Comparison of ENCODE assay signal across 9 mouse cellular contexts in the genomic region with DNA sequence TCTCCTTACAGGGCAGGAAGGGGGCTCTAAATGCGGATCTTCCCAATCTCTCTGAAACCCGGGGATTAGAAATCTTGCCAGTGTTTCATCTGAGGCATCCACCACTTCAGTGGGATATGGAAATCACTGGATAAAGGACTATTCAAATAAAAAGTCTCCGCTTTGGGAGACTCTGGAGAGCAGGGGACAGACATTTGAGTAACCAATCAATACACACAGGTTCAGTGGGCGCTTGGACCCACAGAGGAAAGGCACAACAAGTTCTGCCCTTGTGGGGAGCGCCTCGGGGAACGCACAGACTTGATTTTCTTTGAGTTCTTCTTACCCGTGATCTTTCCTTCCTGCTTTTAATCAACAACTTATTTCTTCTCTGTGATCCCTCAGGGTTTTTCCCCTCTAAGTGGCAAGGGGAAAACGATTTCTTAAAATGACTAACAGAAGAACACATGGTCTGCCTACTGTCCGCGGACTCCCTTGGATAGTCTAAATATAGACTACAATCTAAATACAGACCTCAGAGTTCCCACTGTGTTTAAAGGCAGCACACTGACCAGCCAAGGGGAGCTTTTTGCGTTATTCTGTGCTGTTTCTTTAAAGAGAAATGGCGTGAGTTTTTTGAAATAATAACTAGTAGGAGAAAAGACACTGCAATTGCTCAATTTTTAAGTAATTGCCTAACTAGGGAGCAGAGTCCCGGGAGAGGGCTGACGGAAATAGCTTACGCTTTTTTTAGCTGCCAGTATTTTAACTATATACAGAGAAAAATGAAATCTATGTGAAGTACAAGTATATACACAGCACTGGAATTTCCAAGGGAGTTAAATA. TPM values are rescaled to one million over a fixed set of nuclear protein-coding genes. Genes with fewer than 3 reads are reported as not detected.
A peak's percentile ranks its signal among the peaks of the same experiment; 100 is the strongest.
DNase-seq lines count a peak whose midpoint lies in the region; ATAC-seq lines count a peak whose summit lies in the region.
"Had no signal": no experiment of that assay in that cellular context is flagged by ENCODE, and none has a peak within 500 bp of the region (broad histone marks: within the 10 kb centered on the region; RNA-seq: fewer than 3 reads in every experiment).

No protein-coding gene starts in this region.

- no peaks in the 10 kb centered on the region for H3K9me3 ChIP-seq in liver, embryonic 15.5 days (replicated peaks)

- H3K36me3 ChIP-seq in liver, embryonic 15.5 days (replicated peaks), result no peaks in the 10 kb centered on the region

- H3K9ac ChIP-seq in liver, embryonic 15.5 days, result no peak overlapping the region

- 0 out of 2 replicates have a peak overlapping the region, but pooled peaks have one; percentile 4 for H3K4me3 ChIP-seq in liver, embryonic 15.5 days (replicated peaks)

- H3K27me3 ChIP-seq in liver, embryonic 15.5 days, result peaks cover 42% of the 10 kb centered on the region

- H3K27ac ChIP-seq in liver, embryonic 15.5 days (replicated peaks), result peak overlapping the region; percentile 52; the same call in 1 of the 2 replicates

- WGBS in liver, embryonic 15.5 days (ENCODE audit: insufficient replicate concordance), result 40% methylated on average over 16 of the region's 16 CpGs

- DNase-seq in adrenal gland, postnatal 10 days, result peak; percentile 30
- no peak for DNase-seq in adrenal gland, adult 18-20 months (ENCODE audit: low spot score in 2 of 2)
- peak; percentile 20 for DNase-seq in 3T3-L1 (ENCODE audit: low read depth, low spot score)
- DNase-seq in heart, adult 9 months (ENCODE audit: low spot score in 2 of 2), result peak; percentile 35 to 46
- DNase-seq in MN1 (ENCODE audit: low spot score), result no peak
- DNase-seq in retina, postnatal 1 day, result no peak
- no peak for DNase-seq in frontal cortex, postnatal 25 days (ENCODE audit: low spot score in 2 of 2)
- DNase-seq: right cerebral cortex, postnatal 25 days had no signal

- H3K4me2 ChIP-seq in liver, embryonic 15.5 days, result peak overlapping the region; percentile 39

- no peak for ATAC-seq in liver, embryonic 15.5 days (ENCODE audit: insufficient read depth)

- H3K4me1 ChIP-seq in liver, embryonic 15.5 days (replicated peaks), result peaks cover 32% of the 10 kb centered on the region

RNA-seq across cellular contexts. Expression of gene Fam241a, which starts 18.0 kb away (rescaled TPM):
- total RNA-seq in adrenal gland, postnatal 10 days (2021), result 1 to 10 TPM; 7.0 to 8.2 TPM
- total RNA-seq in adrenal gland, adult 18-20 months (2021), result 1 to 10 TPM; 4.4 to 9.6 TPM
- polyA plus RNA-seq in liver, embryonic 15.5 days (2015; fragmentation: Nextera tagmentation; extraction: Ambion mirVana), result 43.0 and 45.5 TPM in 2 replicates

Comparison
In these comparisons a context has a peak if more than half of its experiments do, and no peak if none do; other contexts are left out.
1. DNase-seq: peak in adrenal gland, postnatal 10 days (single experiment), 3T3-L1 (single experiment) and heart, adult 9 months (2 of 2); none in adrenal gland, adult 18-20 months (0 of 2), MN1 (single experiment), retina, postnatal 1 day (single experiment) and frontal cortex, postnatal 25 days (0 of 2).